Mouse (Mus musculus): ENCODE measurements around the gene Ss18l1.

The Ss18l1 gene

GRCm38 (mm10) chr2:180042256-180042857 is at the start of gene Ss18l1, which contains the start of gene Psma7:
TSS of gene Ss18l1 (plus strand) at chr2:180042509.
TSS of gene Psma7 (minus strand) at chr2:180042433.
- DNase-seq, result peak; percentile 87 to 91

GRCm38 (mm10) chr2:179993071-179993470 is 49.2 kb upstream of the Ss18l1 start:
- no peak for DNase-seq

- no peak for DNase-seq
Measured at GRCm38 (mm10) chr2:179998431-179998830, 43.9 kb upstream of the Ss18l1 start.

GRCm38 (mm10) chr2:180001635-180002034 is 40.7 kb upstream of the Ss18l1 start:
- DNase-seq, result no peak

GRCm38 (mm10) chr2:180005656-180006351 is 36.5 kb upstream of the Ss18l1 start:
- no peak for DNase-seq

GRCm38 (mm10) chr2:180006352-180007017 is 35.8 kb upstream of the Ss18l1 start:
- peak in 1 of 2 experiments; percentile 9 for DNase-seq

GRCm38 (mm10) chr2:180010686-180011085 is 31.6 kb upstream of the Ss18l1 start:
- no peak for DNase-seq

- no peak for DNase-seq
Measured at GRCm38 (mm10) chr2:180011370-180011769, 30.9 kb upstream of the Ss18l1 start.

GRCm38 (mm10) chr2:180013686-180014085 is 28.6 kb upstream of the Ss18l1 start:
- DNase-seq, result no peak

GRCm38 (mm10) chr2:180017632-180018031 is 24.7 kb upstream of the Ss18l1 start:
- DNase-seq, result peak in 1 of 2 experiments; percentile 19

GRCm38 (mm10) chr2:180018573-180018972 is 23.7 kb upstream of the Ss18l1 start:
- DNase-seq, result no peak

GRCm38 (mm10) chr2:180020091-180020661 is 22.1 kb upstream of the Ss18l1 start:
- no peak for DNase-seq

GRCm38 (mm10) chr2:180020919-180021318 is 21.4 kb upstream of the Ss18l1 start:
- DNase-seq, result no peak

- no peak for DNase-seq
Measured at GRCm38 (mm10) chr2:180022751-180023150, 19.6 kb upstream of the Ss18l1 start.

GRCm38 (mm10) chr2:180024401-180025098 is 17.8 kb upstream of the Ss18l1 start, which contains the start of gene Lsm14b:
TSS of gene Lsm14b (plus strand) at chr2:180024987.
- DNase-seq, result peak; percentile 99

- peak; percentile 51 to 54 for DNase-seq
Measured at GRCm38 (mm10) chr2:180025135-180025860, 17.0 kb upstream of the Ss18l1 start.

GRCm38 (mm10) chr2:180025861-180026200 is 16.5 kb upstream of the Ss18l1 start:
- DNase-seq, result no peak

- DNase-seq, result no peak
Measured at GRCm38 (mm10) chr2:180027768-180028167, 14.5 kb upstream of the Ss18l1 start.

GRCm38 (mm10) chr2:180031270-180031669 is 11.0 kb upstream of the Ss18l1 start:
- DNase-seq, result peak; percentile 16 to 37

GRCm38 (mm10) chr2:180032925-180033324 is 9.4 kb upstream of the Ss18l1 start:
- peak in 1 of 2 experiments; percentile 17 for DNase-seq

GRCm38 (mm10) chr2:180033956-180034355 is 8.4 kb upstream of the Ss18l1 start:
- DNase-seq, result no peak

- no peak for DNase-seq
Measured at GRCm38 (mm10) chr2:180034753-180035152, 7.6 kb upstream of the Ss18l1 start.
